Mouse (Mus musculus): Measurements from ENCODE around the gene Irgc1. TPM values are rescaled to one million over a fixed set of nuclear protein-coding genes. Genes with fewer than 3 reads are reported as not detected.

The Irgc1 gene
- total RNA-seq, 2 experiments from 2014 or later = not detected

DNA sequence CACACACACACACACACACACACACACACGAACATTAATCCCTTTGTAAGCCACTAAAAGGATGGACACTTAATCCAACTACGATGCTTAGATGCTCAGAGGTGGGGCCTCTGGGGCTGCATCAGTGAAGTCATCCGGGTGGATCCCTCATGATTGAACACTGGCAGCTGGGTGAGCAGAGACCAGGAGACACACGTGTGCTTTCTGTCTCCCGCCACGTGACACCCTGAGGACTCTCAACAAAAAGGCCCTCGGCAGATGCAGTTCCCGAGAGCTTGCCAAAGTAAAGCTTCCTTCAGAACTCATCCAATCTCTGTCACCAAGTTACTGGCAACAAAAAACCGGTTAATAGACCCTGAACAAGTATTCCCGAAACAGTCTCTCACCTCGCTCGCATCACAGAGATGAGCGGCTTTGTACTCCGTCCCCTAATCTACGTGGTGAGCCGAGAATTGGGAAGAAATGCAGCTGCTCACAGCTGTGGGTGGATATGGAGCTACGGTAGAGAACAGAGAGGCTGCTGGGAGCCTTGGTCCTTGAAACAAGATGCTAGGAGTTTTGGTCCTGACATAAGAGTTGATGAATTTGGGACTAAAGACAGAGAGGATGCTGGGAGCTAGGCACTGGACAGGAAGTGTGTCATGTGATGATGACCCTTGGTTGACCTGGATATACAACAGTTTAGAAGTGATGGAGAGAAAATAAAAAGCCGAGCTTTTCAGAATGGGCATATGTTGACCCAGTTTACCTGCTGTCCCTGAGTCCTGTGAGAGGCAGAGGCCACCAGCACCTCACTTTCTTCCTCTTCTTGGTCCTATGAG lies 28.2 kb upstream of the Irgc1 start:
- DNase-seq (ENCODE audit: low spot score in 2 of 2) = peak in 1 of 2 experiments; percentile 43
- peak overlapping the region; percentile 87 for H3K27ac ChIP-seq

DNA sequence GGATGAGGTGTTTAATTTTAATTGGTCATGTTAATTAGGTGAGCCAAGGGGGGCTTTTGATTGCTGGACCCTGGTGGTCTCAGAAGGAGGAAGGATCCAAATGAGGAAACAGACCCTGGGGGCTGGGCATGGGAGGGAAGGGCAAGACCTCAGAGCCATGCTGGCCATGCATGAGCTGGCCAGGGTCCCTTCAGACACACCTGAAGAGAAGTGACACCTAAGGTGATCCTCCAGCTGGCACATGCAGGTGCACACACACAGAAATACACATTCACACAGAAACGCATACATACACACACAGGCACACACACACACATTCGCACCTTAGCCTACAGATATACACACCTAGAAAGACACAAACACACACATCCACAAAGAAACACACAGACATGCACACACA lies 27.6 kb upstream of the Irgc1 start:
- H3K4me3 ChIP-seq = no peak overlapping the region
- no peak for DNase-seq (ENCODE audit: low spot score in 2 of 2)
- no peak overlapping the region for H3K27ac ChIP-seq
- no peak for TF ChIP-seq CTCF (conservative IDR thresholded peaks at IDR 0.05)

More for the DNA sequence above, 28.2 kb upstream of the Irgc1 start:
- H3K4me3 ChIP-seq = peak overlapping the region; percentile 83; the same call in 1 of the 2 replicates
- TF ChIP-seq CTCF (conservative IDR thresholded peaks at IDR 0.05) = no peak

DNA sequence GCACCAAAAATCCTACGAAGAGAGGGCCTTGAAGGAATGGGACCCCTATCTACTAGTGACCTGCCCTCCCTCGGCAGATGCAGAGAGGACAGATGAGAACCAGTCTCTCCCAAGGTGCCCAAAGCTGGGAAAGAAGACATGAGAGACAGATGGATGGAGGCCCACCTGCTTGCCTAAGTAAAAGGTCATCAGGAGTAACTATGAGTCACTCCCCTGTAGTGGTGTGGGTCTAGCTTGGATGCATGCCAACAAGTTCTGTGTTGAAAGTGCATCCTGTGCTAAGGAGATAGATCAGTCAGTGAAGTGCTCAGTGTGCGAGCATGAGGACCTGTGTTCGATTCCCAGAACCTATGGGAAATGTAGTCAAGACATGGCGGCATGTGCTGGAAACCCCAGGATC lies 26.8 kb upstream of the Irgc1 start:
- DNase-seq (ENCODE audit: low spot score in 2 of 2) = no peak

DNA sequence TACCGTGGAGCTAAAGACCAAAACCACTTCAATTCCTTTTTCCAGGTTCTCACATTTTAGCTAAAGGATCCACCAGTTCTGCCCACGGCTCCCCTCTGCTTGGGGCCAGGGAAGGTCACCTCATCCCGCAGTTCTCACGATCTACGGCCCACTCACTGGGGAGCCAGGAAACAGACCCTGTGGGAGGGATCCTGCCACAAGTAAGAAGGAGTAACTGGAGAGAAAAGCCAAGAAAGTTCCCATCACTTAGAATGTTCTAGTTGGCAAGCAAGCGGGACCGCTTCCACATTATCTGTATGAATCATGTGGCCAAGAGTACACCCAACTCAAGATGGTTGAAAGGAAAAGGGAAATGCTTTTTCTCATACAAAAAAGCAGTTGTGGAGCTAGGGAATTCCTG lies 24.8 kb upstream of the Irgc1 start:
- no peak for DNase-seq (ENCODE audit: low spot score in 2 of 2)
- Histone ChIP-seq H3K27ac (no peak overlapping the region), H3K4me3 (no peak overlapping the region)
- TF ChIP-seq CTCF (conservative IDR thresholded peaks at IDR 0.05) = no peak

More for the DNA sequence above, 26.8 kb upstream of the Irgc1 start:
- no peak overlapping the region for H3K4me3 ChIP-seq
- H3K27ac ChIP-seq = no peak overlapping the region
- TF ChIP-seq CTCF (conservative IDR thresholded peaks at IDR 0.05) = no peak

DNA sequence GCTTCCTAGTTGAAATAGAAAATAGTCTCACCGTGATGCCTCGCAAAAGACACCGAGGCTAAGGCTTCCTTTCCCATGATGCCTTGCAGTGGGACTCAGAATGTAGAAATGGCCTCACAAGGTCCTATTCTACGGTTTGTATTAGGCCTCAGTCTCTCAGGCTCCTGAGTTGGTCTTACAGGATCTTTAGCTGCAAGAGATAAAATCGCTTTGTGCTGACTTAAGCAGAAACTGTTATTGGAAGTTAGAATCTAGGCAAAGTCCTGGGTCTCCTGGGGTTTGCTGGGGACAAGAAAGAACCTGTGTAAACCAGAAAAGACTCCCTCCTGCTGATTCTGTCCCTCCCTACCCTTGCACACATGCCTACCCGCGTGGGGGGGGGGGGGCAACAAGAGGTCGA lies 24.2 kb upstream of the Irgc1 start:
- Histone ChIP-seq H3K4me3 (no peak overlapping the region), H3K27ac (no peak overlapping the region)
- no peak for TF ChIP-seq CTCF (conservative IDR thresholded peaks at IDR 0.05)
- DNase-seq (ENCODE audit: low spot score in 2 of 2) = no peak

DNA sequence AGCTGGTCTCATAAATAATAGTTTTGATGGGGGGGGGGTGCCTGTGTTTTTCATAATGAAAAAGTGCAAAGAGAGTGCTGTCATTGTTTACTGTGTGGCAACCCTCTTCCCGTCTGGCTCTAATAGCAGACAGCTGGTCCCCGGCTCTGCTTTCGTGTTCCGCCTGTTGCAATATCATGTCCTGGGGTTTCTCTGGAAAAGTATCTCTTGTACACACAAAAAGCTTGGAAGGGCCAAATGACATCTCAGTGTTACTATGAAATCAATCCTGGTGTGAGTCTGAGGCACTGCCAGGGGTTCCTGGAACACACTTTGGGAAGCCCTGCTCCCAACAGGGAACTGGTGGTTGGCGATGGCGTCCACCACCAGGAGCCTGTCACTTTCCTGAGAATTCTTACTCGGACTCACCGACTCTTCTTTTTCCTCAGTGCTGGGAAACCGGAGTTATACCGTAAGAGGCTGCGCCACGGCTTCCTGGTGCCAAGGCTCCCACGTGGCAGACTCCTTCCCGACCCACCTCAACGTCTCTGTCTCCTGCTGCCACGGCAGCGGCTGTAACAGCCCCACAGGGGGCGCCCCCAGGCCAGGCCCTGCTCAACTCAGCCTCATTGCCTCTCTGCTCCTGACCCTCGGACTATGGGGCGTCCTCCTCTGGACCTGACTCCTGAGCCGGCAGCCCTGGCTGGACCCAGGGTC lies 22.9 kb upstream of the Irgc1 start:
- DNase-seq (ENCODE audit: low spot score in 2 of 2) = peak; percentile 69 to 71
- peak overlapping the region; percentile 52; the same call in 1 of the 2 replicates for H3K27ac ChIP-seq
- TF ChIP-seq CTCF (conservative IDR thresholded peaks at IDR 0.05) = peak; percentile 76

DNA sequence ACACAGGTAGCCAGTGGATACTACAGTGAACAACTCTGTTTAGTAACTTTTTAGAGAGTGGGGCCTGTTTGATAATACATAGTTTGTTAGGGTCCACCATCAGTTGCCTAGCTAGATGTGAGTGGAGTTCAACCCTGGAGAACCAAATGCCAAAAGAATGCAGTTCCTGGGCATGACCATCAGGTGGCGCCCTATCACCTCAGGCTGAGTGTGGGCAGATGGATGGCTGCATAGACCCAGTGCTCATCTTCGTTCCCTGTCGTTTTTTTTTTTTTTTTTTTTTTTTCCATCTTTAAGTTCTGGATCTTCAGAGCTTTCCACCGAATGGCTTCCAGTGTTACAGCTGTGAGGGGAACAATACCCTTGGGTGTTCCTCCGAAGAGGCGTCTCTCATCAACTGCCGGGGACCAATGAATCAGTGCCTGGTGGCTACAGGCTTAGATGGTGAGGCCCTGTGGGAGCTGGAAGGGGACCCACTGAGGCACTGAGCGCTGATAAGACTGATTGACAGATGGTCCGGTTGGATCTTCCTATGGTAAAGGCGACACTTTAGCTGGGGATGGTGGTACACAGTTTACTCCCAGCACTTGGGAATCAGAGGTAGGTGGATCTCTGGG lies 21.9 kb upstream of the Irgc1 start:
- TF ChIP-seq CTCF (conservative IDR thresholded peaks at IDR 0.05) = peak; percentile 91
- Histone ChIP-seq H3K4me3 (no peak overlapping the region), H3K27ac (0 out of 2 replicates have a peak overlapping the region, but pooled peaks have one; percentile 28)
- DNase-seq (ENCODE audit: low spot score in 2 of 2) = peak; percentile 68 to 85

More for the DNA sequence above, 22.9 kb upstream of the Irgc1 start:
- peak overlapping the region; percentile 19; the same call in 1 of the 2 replicates for H3K4me3 ChIP-seq

DNA sequence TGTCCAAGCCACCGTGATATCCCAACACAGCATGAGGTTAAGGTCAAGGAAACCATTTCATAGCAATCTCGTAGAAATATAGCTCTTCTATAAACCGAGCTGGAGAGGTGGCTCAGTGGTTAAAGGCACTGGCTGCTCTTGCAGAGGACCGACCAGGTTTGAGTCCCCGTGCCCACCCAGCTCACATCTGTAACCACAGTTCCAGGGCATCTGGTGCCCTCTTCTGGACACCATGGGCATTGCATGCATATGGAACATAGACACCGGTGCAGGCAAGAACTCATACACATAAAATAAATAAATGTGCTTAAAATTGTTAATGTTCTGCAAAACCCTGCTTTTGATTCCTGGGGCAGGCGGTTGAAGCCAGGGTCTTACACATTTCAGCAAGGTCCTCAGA lies 20.8 kb upstream of the Irgc1 start:
- no peak overlapping the region for H3K4me3 ChIP-seq

DNA sequence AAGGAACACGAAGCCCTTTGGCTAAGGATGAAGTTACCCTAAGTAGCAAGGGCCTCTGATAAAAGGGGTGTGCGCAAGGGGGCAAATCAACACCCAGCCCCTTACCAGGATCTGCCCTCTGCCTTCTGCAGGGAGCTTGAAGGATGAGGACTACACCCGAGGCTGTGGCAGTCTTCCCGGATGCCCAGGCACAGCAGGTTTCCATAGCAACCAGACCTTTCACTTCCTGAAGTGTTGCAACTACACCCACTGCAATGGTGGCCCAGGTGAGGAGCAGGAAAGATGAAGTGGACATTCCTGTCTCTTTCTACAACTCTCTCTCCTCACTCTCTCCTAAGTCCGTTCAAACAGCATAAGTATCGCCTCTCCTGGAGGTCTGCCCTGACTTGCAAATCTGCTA lies 20.3 kb upstream of the Irgc1 start:
- no peak for DNase-seq (ENCODE audit: low spot score in 2 of 2)
- Histone ChIP-seq H3K4me3 (no peak overlapping the region), H3K27ac (no peak overlapping the region)
- TF ChIP-seq CTCF (conservative IDR thresholded peaks at IDR 0.05) = no peak

More for the DNA sequence above, 20.8 kb upstream of the Irgc1 start:
- TF ChIP-seq CTCF (conservative IDR thresholded peaks at IDR 0.05) = peak; percentile 80
- no peak for DNase-seq (ENCODE audit: low spot score in 2 of 2)
- H3K27ac ChIP-seq = no peak overlapping the region

DNA sequence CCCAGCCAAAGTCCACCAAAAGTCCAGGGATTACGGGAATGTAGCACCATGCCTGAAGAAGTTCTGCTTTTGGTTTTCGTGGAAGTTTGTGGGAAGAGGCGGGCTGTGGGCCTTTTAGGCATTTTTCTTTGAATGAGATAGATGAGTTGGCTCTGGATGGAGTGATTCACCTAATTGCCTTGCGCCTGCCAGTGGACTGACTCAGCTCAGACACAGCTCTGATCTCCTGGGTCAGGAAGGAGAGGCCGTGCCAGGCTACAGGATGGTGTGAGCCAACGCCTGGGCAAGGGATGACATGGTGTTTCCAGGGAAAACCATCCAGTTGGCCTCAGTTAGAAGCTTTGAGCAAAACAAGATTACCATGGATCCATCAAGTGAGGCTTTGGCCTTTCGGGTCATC lies 18.3 kb upstream of the Irgc1 start:
- Histone ChIP-seq H3K4me3 (no peak overlapping the region), H3K27ac (no peak overlapping the region)
- no peak for DNase-seq (ENCODE audit: low spot score in 2 of 2)
- TF ChIP-seq CTCF (conservative IDR thresholded peaks at IDR 0.05) = no peak

DNA sequence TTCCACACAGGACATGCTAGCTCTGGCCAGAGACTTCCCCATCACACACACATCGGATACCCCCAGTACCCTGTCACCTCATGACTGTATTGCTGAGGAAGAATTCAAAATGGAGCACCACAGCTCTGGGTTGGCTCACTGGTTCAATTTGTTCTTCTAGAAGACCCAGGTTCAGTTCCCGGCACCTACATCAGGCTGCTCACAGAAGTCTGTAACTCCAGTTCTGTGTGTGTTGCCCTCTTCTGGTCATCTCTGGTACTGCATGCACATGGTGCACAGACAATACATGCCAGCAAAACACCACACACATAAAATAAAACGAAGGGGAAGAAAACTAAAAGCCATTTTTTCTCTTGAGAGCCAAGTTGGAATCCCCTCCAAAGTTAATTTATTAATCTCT lies 17.0 kb upstream of the Irgc1 start:
- Histone ChIP-seq H3K27ac (no peak overlapping the region), H3K4me3 (no peak overlapping the region)
- TF ChIP-seq CTCF (conservative IDR thresholded peaks at IDR 0.05) = peak; percentile 73
- no peak for DNase-seq (ENCODE audit: low spot score in 2 of 2)

DNA sequence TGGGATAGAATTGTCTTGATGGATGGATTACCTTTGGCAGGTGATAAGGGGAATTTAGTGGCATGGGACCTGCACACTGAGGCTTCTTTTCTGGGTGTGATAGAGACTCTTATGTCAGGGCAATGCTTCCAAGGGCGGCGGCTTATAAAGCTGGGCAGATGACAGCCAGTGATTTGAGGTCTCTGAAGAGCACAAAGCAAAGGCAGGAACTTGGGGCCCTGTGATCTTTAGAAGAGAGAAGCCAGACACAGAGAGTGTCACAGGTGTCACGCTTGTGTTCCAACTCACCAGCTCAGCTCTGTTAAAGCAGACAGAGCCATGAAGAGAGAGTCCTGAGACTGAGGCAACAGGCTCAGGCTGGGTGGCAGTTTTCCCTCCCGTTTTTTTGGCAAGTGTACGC lies 15.8 kb upstream of the Irgc1 start:
- Histone ChIP-seq H3K4me3 (no peak overlapping the region), H3K27ac (no peak overlapping the region)
- TF ChIP-seq CTCF (conservative IDR thresholded peaks at IDR 0.05) = no peak
- DNase-seq (ENCODE audit: low spot score in 2 of 2) = no peak

DNA sequence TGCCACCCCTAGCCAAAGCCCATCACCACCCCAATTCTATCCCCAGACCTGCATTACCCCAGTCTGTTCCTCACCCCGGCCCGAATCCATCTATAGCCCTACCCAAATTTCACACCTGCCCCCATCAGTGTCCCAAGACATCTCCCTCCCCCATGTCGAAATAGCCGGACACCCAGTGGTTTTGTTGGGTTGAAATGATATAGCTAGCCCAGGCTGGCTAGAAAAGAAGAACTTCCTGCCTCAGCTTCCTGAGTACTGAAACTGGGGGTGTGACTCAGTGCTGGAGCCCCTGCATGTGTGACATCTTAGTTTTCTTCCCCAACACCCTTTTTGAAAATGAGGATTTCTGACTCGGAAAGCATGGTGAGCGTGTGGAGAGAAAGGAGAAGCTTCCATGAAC lies 14.7 kb upstream of the Irgc1 start:
- DNase-seq (ENCODE audit: low spot score in 2 of 2) = no peak
- no peak overlapping the region for H3K27ac ChIP-seq
- TF ChIP-seq CTCF (conservative IDR thresholded peaks at IDR 0.05) = no peak
- no peak overlapping the region for H3K4me3 ChIP-seq

Measured in layer of hippocampus, adult 2 months (tissue).